Mouse (Mus musculus) ES-Bruce4 (cell line): ENCODE measurements around the gene Ndufs7.
A peak's percentile ranks its signal among the peaks of the same experiment; 100 is the strongest.

Source experiments
- CTCF ChIP-seq: IDR thresholded peaks from one replicate; pipeline ENCODE4 v1.8.1; 2011; ENCODE audit warnings: low read depth, low read length
- POLR2A ChIP-seq: IDR thresholded peaks from one replicate; pipeline ENCODE4 v1.8.1; 2011; ENCODE audit warnings: low read length; ENCODE audit not compliant: insufficient read depth

- TF ChIP-seq POLR2A (peak; percentile 91), CTCF (no peak)
Measured at GRCm38 (mm10) chr10:80248971-80249640, at the start of gene Ndufs7.
